Mouse (Mus musculus) gastrocnemius, adult 8-10 months (tissue): Measurements from ENCODE around the gene Lsm4. TPM values are rescaled to one million over a fixed set of nuclear protein-coding genes. Genes with fewer than 3 reads are reported as not detected.

Experiments used
- DNase-seq, 2 experiments: peaks; one replicate each; pipeline ENCODE4 v3.0.0; 2022; ENCODE audit warnings: low spot score in 2 of 2
- total RNA-seq, 4 experiments: library from RNA; stranded (reverse); gene quantifications; 2 replicates each; pipeline ENCODE4 v1.2.4; 2022

The Lsm4 gene
- total RNA-seq, result 10 to 100 TPM; 64.4 to 75.4 (median 70.3) TPM

- DNase-seq, result peak; percentile 95
These were observed at the start of gene Lsm4 for GRCm38 (mm10) chr8:70673079-70673856. TSS of gene Lsm4 (plus strand) at chr8:70673248.

DNA sequence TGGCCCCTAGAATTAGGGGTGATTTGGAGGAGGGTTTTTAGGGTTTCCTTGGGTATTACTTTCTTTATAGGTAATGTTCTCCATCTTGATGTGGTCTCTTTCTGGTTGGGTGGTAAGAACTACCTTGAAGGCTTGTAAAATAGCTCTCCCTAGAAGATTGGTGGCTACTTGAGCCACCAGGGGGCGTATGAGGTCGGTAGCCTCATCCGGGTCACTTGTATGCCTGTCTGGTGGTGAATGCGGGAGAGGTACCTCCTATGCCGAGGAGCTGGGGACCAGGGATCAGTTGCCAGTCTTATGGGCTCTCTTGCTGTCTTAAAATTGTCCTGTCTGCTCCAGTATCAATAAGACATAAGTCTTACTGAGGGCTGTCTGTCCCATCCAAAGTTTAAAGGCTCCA lies 47.9 kb upstream of the Lsm4 start:
- peak; percentile 48 to 58 for DNase-seq

DNA sequence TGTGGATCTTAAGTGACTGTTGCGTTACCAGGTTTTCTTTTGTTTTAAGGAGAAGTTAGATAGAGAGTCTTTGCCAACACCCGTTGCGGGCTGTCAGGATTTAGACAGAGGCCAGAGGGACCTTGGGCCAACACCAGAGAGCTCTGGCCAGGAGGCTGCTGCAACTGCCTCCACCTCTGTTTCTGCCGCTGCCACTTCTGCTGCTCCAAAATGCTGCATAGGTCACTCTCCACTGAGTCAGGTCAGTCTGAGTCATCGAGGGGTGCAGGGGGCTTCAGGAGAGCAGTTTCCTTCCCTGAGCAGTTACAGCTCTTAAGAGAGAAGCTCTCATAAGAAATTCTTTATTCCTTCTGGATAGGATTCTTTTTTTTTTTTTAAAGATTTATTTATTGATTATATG lies 46.0 kb upstream of the Lsm4 start:
- no peak for DNase-seq

DNA sequence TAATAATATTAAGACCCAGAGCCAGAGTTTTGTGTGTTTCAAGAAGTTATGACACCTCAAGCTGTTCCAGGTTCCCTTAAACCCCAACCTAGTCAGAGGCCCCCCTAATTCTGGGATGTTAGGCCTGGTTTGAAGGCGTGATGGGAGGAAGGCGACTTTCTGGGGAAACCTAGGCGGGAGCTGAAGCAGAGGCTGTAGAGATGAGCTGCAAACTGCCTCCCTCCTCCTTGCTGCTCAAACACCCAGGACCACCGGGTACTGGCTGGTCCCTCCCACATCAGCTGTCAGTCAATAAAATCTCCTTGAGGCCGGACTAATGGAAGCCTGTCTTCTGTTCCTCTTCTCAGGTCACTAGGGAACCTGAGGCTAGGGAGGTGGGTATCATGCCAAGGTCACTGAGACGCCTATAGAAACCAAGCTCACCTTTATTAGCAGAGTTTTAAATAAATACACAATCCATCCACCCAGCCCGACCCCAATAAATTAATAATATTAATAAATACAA lies 44.0 kb upstream of the Lsm4 start:
- DNase-seq, result no peak

- DNase-seq, result peak; percentile 83 to 88
These were observed 43.2 kb upstream of the Lsm4 start for GRCm38 (mm10) chr8:70629574-70630531.

DNA sequence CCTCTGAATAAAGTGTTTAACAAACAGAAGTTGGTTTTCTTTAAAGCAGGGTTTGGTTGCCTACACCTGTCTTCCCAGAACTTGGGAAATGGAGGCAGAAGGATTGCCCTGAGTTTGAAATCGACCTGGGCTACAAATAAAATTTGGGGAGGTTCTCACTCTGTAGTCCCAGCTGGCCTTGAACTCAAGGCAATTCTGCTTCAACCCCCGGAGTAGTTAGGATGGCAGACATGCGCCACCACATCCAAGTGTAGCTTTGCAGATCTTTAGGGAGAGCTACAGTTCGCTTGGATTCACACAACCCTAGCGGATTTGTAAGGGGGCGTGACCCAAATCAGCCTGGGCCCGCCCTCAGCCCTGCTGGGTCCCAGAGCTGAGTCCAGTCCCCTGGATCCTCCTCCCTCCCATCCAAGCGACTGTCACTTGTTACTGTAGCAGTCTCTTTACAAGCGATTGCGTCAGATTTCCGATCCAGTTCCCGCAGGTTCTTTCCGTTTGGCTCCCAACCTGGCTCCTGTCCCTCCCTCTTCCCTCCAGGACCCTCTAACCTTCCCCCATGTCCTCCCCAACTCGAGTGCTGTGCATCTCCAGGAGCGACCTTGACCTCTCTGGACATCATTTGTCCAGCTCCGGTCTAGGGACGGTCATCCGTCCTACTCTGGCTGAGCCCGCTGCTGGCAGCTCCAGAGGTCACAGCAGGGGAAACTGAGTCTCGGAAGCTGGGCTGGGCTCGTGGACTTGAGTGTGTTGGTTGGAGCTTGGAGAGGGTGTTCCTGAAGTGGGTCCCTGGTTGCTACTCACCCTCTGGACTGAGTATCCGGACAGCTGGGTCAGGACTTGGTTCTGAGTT lies 42.3 kb upstream of the Lsm4 start:
- peak in 1 of 2 experiments; percentile 58 for DNase-seq

DNA sequence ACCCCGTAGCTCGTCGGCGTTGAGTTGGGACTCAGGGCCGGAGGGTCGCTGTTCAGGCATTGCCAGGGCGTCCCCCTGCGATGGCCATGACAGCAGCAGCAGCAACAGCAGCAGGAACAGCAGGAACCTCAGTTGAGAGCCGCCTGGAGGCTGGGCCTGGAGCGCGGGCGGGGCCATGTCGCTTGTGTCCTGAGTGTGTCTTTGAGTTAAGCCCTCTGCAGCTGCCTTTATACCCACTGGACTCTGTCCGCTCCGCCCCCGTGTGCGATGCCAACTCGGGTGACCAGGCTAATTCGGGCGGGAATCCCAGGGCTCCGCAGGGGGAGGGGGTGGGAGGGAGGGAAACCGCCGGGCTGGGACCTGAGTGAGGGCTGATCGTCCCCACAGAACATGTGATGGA lies 41.6 kb upstream of the Lsm4 start:
- no peak for DNase-seq

DNA sequence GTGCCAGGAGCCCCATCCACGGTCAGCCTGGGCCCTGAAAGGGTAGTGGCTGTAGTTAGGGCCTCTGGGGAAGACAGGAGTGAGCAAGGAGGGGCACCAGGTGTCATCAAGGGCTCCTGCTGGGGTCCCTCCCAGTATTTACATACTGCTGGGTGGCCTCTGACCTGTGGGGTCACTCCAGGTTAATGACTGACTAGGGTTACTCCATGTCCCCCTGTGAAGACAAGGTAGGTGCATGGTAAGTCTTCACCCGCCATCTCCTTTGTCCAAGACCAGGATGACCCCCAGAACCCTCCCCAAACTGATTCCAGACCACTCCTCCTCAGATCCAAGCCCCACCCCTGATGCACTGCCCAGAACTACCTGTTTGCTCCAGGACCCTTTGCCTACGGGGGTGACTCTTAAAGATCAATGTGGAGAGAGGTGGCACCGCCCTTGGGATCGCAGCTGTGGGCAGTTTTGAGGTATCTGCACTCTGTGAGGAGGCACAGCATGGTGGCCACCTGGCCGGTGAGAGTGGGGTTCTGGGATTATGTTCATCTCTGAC lies 40.6 kb upstream of the Lsm4 start, which contains the start of gene Gdf15:
TSS of gene Gdf15 (minus strand) at position 111 of the 547 bp plus-strand sequence.
- DNase-seq, result no peak

DNA sequence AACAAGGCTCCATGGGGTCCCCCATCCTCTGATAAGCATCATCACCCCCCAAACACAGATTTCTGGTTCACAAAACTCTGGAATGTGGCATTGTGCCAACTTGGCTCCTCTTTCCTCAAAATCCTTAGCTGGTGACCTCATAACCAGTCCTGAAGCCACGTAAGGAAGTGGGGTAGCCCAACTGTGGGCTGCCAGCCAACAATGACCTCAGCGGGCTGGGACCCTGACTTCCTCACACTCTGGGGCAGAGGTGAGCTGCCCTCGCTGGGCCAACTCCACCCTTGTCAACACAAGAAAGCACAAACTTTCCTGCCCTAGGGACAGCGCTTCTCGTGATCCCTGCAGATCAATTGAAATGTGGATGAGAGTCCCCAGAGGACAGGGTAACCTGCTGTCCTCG lies 39.0 kb upstream of the Lsm4 start:
- peak; percentile 41 to 46 for DNase-seq

DNA sequence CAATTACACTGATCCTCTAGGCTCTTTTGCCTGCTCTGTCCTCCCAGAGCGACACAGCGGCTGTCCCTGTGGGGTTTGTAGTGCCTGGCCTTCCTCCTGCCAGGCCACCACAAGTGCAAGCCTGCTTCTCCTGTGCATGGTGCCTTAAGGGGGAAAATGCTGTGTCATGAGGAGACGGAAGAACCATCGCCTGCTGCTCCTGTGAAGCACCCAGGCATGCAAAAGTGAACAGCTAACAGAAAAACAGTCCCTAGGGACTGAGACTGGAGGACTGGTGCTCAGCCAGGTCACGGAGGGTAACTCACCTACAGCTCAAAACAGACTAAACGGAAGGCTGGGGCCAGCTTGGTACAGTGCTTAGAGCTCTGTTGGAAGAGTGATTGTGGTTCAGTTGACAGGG lies 37.5 kb upstream of the Lsm4 start:
- no peak for DNase-seq

GRCm38 (mm10) chr8:70636838-70637237 lies 36.2 kb upstream of the Lsm4 start:
- no peak for DNase-seq

GRCm38 (mm10) chr8:70638752-70639151 lies 34.3 kb upstream of the Lsm4 start:
- no peak for DNase-seq

GRCm38 (mm10) chr8:70643019-70643418 lies 30.0 kb upstream of the Lsm4 start:
- no peak for DNase-seq

DNA sequence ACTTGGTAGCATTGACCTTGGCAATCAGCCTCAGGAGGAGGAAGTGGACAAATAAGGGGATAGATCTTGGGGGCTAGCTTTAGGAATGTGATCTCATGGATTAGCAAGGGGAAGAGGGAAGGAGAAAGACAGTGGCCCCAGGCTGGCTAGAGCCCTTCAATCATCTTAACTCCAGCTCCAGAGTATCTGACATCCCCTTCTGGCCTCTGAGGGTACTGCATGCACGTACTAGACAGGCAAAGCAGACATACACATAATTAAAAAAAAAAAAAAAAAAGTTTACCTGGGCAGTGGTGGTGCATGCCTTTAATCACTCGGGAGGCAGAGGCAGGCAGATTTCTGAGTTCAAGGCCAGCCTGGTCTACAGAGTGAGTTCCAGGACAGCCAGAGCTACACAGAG lies 29.0 kb upstream of the Lsm4 start:
- no peak for DNase-seq

DNA sequence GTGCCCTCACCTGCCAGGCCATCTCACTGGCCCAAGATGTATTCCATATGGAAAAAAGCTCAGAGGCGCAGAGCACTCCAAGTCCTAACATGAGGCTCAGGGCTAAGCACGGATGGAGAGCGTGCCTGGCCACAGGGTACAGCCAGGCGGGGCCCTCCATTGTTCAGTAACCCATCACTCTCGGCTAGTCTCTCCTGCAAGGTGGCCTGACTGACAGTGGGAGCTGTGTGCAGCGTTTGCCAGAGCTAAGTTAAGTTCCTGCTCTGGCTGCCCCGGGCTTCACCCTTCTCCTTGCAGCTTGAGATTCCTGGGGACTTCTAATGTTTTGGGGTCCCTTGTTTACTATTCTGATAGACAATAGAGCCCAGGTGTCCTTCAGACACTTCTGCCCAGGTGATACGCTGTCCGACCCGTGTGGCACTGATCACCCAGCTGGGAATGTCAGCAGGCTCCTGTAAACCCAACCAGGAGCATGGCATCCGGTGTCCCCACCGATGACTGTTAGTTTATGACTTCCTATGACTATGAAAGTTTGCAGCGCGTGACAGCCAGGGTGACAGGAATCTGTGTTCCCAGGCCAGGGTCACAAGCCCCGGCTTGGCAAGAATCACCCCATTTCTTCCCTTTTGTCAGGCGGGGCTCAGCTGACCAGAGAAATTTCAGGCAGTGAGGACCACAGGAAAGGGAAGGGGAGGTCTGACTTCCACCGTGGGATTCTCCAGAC lies 27.4 kb upstream of the Lsm4 start:
- no peak for DNase-seq

DNA sequence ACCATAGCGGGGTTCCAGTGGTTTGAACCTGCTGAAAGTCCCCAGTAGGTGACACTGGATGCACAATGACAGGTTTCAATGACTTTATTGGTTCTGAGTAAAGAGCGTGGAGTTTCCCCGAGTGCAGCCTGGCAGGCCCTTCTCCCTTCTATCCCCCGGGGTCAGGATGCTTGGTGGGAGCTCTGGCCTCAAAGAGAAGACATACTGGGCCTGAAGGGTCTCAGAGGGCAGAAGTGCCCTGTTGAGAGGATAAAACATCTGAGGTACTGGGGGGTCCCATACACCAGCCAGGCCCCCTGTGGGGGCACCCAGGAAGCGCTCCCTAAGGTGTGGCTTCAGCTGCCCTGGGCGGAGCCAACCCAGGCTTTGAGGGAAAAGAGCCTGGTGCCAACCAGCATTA lies 26.7 kb upstream of the Lsm4 start:
- DNase-seq, result no peak

- DNase-seq, result no peak
These were observed 26.3 kb upstream of the Lsm4 start for GRCm38 (mm10) chr8:70646775-70647174.

DNA sequence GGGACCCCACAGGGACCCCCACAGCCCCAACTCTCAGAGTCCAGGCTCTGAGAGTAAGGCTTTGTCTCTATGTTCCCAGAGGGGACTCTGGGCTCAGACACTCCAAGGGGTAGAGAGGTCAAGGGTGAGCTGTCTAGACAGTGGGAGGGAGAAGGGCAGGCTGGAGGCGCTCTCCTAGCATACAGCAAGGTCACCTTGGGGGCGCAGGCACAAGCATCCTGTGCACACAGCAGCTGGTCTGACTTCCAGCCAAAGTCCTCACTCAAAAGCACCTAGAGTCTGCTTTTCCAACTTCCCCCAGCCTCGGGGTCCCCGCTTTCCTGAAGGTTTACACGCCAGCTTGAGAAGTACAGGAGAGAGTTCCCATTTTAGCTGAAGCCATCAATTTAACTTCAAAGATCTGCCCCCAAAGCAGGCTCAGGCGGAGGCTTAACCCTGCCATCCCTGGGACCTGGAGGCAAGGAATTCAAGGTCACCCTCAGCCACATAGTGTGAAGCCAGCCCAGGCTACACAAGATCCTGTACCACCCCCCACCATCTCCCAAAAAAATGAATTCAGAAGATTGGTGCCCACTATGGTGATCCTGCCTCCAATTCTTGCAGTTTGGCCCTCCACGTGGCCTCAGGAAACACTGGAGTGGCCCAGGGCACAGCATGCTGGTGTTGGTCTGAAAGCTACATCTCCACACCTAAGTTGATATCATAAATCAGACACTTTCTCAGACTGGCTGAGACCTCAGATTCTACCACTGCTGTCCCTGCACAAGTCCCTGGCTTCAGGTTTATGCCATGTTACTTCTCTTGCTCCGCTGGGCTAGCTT lies 25.5 kb upstream of the Lsm4 start:
- DNase-seq, result no peak

DNA sequence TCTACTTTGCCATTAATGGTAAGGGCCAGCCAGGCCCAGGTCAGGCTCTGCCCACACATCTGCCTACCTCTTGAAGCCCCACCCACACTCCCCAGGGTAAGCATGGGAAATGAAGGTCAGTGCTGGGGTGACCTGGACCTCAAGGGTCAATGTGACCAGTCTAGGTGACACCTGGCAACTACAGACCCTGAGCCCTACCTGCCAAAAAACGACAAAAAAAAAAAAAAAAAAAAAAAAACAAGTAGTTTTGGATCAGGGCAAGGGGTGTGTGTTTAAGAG lies 24.9 kb upstream of the Lsm4 start:
- no peak for DNase-seq

GRCm38 (mm10) chr8:70648921-70649320 lies 24.1 kb upstream of the Lsm4 start:
- no peak for DNase-seq
